Mouse (Mus musculus) CH12.LX (cell line): Measurements from ENCODE around the gene Sdr16c6. TPM values are rescaled to one million over a fixed set of nuclear protein-coding genes. Genes with fewer than 3 reads are reported as not detected.

ENCODE experiments used
- DNase-seq: peaks from one replicate; pipeline ENCODE4 v3.0.0-alpha.2; 2013; ENCODE audit errors: extremely low read depth
- H3K27ac ChIP-seq: 2 replicates; pipeline ENCODE4 v1.5.1; 2012; ENCODE audit warnings: low read depth, mild to moderate bottlenecking, control low read depth, moderate library complexity; ENCODE audit not compliant: insufficient read depth
- H3K27me3 ChIP-seq: replicated peaks from 2 replicates; pipeline ENCODE3; 2012; ENCODE audit warnings: inconsistent platforms
- H3K36me3 ChIP-seq, 2 experiments: replicated peaks in 1 of 2; 2 replicates each; pipeline versions ENCODE3 to v1.6.1; 2012; ENCODE audit warnings: inconsistent platforms in 1 of 2, low read length in 1 of 2, mild to moderate bottlenecking in 1 of 2, mixed read lengths in 1 of 2, moderate library complexity in 1 of 2; ENCODE audit not compliant: control insufficient read depth in 1 of 2, insufficient read depth in 1 of 2
- H3K4me1 ChIP-seq, 2 experiments: 2 replicates each; pipeline ENCODE4 v1.6.1; 2012; ENCODE audit warnings: inconsistent platforms in 1 of 2, moderate library complexity in 1 of 2; ENCODE audit not compliant: insufficient read depth in 2 of 2, control insufficient read depth in 1 of 2
- H3K4me2 ChIP-seq: 2 replicates; pipeline ENCODE4 v1.6.1; 2012; ENCODE audit warnings: low read depth, mild to moderate bottlenecking, control low read depth; ENCODE audit not compliant: poor library complexity, insufficient read depth, severe bottlenecking
- H3K4me3 ChIP-seq, 3 experiments: fragments of 150-350 bp in 1 of 3; sonication (generic) in 1 of 3; replicated peaks in 1 of 3; 2 replicates each; pipeline versions ENCODE3 to v1.5.1; 2011 to 2012; ENCODE audit warnings: low read depth in 2 of 3, low read length in 2 of 3, mild to moderate bottlenecking in 2 of 3, moderate library complexity in 2 of 3, control low read depth in 1 of 3, improper control_type of control experiment in 1 of 3, inconsistent platforms in 1 of 3, mixed read lengths in 1 of 3; ENCODE audit not compliant: poor library complexity in 1 of 3
- H3K79me2 ChIP-seq: replicated peaks from 2 replicates; pipeline ENCODE4 v1.6.1; 2012; ENCODE audit warnings: mild to moderate bottlenecking, moderate library complexity; ENCODE audit not compliant: control insufficient read depth, poor library complexity, insufficient read depth, severe bottlenecking; ENCODE audit errors: extremely low read depth
- H3K9ac ChIP-seq: 2 replicates; pipeline ENCODE4 v1.6.1; 2012; ENCODE audit warnings: low read depth, mild to moderate bottlenecking, control low read depth, moderate library complexity; ENCODE audit not compliant: insufficient read depth
- H3K9me3 ChIP-seq: replicated peaks from 2 replicates; pipeline ENCODE3; 2012; ENCODE audit warnings: low read length, inconsistent platforms, mixed read lengths
- CHD2 ChIP-seq: IDR thresholded peaks from 2 replicates; pipeline ENCODE4 v1.6.1; 2011; ENCODE audit warnings: low read length, improper control_type of control experiment
- E2F4 ChIP-seq: IDR thresholded peaks from 2 replicates; pipeline ENCODE4 v1.6.1; 2011; ENCODE audit warnings: low read depth, low read length, improper control_type of control experiment; ENCODE audit not compliant: insufficient replicate concordance
- ELF1 ChIP-seq: IDR thresholded peaks from 2 replicates; pipeline ENCODE4 v1.6.1; 2014; ENCODE audit warnings: low read depth, mild to moderate bottlenecking, inconsistent platforms, low read length, improper control_type of control experiment
- ETS1 ChIP-seq: conservative IDR thresholded peaks from 2 replicates; pipeline ENCODE4 v1.6.1; 2012; ENCODE audit warnings: low read depth, mild to moderate bottlenecking, inconsistent platforms, low read length, improper control_type of control experiment, moderate library complexity
- MYC ChIP-seq: IDR thresholded peaks from 2 replicates; pipeline ENCODE4 v1.6.1; 2011; ENCODE audit warnings: low read depth, mild to moderate bottlenecking, improper control_type of control experiment, low read length
- POLR2AphosphoS2 ChIP-seq: IDR thresholded peaks from 2 replicates; pipeline ENCODE4 v1.6.1; 2011; ENCODE audit warnings: low read depth, low read length, improper control_type of control experiment
- RAD21 ChIP-seq: IDR thresholded peaks from 2 replicates; pipeline ENCODE4 v1.6.1; 2011; ENCODE audit warnings: low read depth, mild to moderate bottlenecking, low read length, improper control_type of control experiment, moderate library complexity
- TBP ChIP-seq: conservative IDR thresholded peaks from 2 replicates; pipeline ENCODE4 v1.6.1; 2011; ENCODE audit warnings: low read depth, low read length, improper control_type of control experiment
- TCF12 ChIP-seq: IDR thresholded peaks from 2 replicates; pipeline ENCODE4 v1.6.1; 2014; ENCODE audit warnings: low read depth, mild to moderate bottlenecking, inconsistent platforms, low read length, improper control_type of control experiment
- USF1 ChIP-seq: IDR thresholded peaks from 2 replicates; pipeline ENCODE4 v1.6.1; 2014; ENCODE audit warnings: low read depth, mild to moderate bottlenecking, inconsistent platforms, low read length, improper control_type of control experiment
- USF2 ChIP-seq: conservative IDR thresholded peaks from 2 replicates; pipeline ENCODE4 v1.6.1; 2011; ENCODE audit warnings: low read depth, low read length, improper control_type of control experiment
- ZKSCAN1 ChIP-seq: IDR thresholded peaks from 2 replicates; pipeline ENCODE4 v1.6.1; 2012; ENCODE audit warnings: low read depth, inconsistent platforms, low read length, improper control_type of control experiment, borderline replicate concordance
- ZMIZ1 ChIP-seq: IDR thresholded peaks from 2 replicates; pipeline ENCODE4 v1.6.1; 2012; ENCODE audit warnings: low read depth, mild to moderate bottlenecking, inconsistent platforms, low read length, improper control_type of control experiment
- dilution Hi-C: fragments of 300-500 bp; cut with MboI; formaldehyde crosslinking; loops from 2 replicates; pipeline ENCODE4 v1.14.3; 2020; ENCODE audit warnings: low sequenced_read_pairs; ENCODE audit not compliant: extremely low pct_unique_long_range_greater_than_20kb, extremely low pct_ligation_motif_present
- in situ Hi-C: fragments of 300-500 bp; cut with MboI; formaldehyde crosslinking; loops from 3 replicates; pipeline ENCODE4 v1.14.3; 2019; ENCODE audit warnings: low sequenced_read_pairs, low pct_ligation_motif_present, low pct_unique_long_range_greater_than_20kb, mixed read lengths
- polyA plus RNA-seq: library from polyadenylated mRNA; unstranded; fragments of >175 nt; gene quantifications from 2 replicates; pipeline ENCODE4 v1.2.1, GENCODE M21; 2012; ENCODE audit warnings: low read depth; ENCODE audit not compliant: insufficient read length
- total RNA-seq, 2 experiments: library from RNA; depleted of rRNA; stranded (reverse); fragments of 300-350 nt in 1 of 2; fragments of >200 nt in 1 of 2; gene quantifications; 2 replicates each; pipeline ENCODE4 v1.2.3; 2012 to 2014

Gene Sdr16c6
- total and polyA plus RNA-seq, 3 experiments: not detected

- H3K4me1 ChIP-seq: no peaks in the 10 kb centered on the region
- no peaks in the 10 kb centered on the region for H3K79me2 ChIP-seq
- no peak overlapping the region for H3K9ac ChIP-seq
- DNase-seq: no peak
- H3K4me2 ChIP-seq: no peak overlapping the region
- in situ Hi-C loops: no loop called here
- H3K9me3 ChIP-seq: no peaks in the 10 kb centered on the region
- H3K4me3 ChIP-seq: no peak overlapping the region
- H3K36me3 ChIP-seq: no peaks in the 10 kb centered on the region
- TF ChIP-seq ZKSCAN1 (no peak), E2F4 (no peak), ELF1 (no peak), RAD21 (no peak), POLR2AphosphoS2 (no peak), ZMIZ1 (no peak), TCF12 (no peak), USF1 (no peak), ETS1 (no peak), MYC (no peak), CHD2 (no peak), TBP (no peak), USF2 (no peak)
- TF ChIP-seq, all 38 proteins: peak for 0
- no peaks in the 10 kb centered on the region for H3K27me3 ChIP-seq
- dilution Hi-C loops: no loop called here
- no peak overlapping the region for H3K27ac ChIP-seq
Observed at GRCm38 (mm10) chr4:4076001-4076400, 1.3 kb downstream of the Sdr16c6 start.

Other genes starting within 250 kb of the Sdr16c6 start
- 579 and 1,218 TPM in 2 replicates for gene Gm11808, start 103.9 kb downstream of the Sdr16c6 start, total RNA-seq (2012; rRNA removed)
- 2,466 and 2,813 TPM in 2 replicates for gene Gm11808, start 103.9 kb downstream of the Sdr16c6 start, total RNA-seq (2014; rRNA removed)
- 1,102 and 1,502 TPM in 2 replicates for gene Gm11808, start 103.9 kb downstream of the Sdr16c6 start, polyA plus RNA-seq